Mouse (Mus musculus): ENCODE measurements at regions not wholly inside any gene's neighbourhood (a gene's known extent, or its start where the extent isn't known, plus 50 kb on each side); places are given as distances from the start of the nearest gene placed in this dataset.

DNA sequence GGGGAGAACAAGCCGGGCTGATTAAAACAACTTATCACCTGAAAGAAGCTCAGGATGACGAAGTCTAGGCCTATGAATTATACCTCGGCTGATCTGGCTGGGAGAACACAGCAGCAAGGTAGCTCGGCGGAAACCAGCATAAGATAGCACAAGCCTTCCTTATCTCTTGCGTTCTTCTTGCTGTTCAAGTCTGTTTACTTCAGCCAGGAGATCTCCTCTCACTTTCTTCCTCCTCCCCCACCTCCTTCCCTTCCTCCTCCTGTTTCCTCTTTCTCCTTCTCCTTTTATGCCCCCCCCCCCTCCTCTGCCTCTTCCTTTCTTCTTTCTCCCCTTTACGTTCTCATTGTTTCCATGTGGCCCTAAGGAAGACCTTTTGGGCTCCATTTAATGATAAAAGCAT lies 168.2 kb downstream of the Adra2a start:
- in situ Hi-C loops (cut with MboI; ENCODE audit: unreplicated experiment in 2 of 2), result no loop called here

DNA sequence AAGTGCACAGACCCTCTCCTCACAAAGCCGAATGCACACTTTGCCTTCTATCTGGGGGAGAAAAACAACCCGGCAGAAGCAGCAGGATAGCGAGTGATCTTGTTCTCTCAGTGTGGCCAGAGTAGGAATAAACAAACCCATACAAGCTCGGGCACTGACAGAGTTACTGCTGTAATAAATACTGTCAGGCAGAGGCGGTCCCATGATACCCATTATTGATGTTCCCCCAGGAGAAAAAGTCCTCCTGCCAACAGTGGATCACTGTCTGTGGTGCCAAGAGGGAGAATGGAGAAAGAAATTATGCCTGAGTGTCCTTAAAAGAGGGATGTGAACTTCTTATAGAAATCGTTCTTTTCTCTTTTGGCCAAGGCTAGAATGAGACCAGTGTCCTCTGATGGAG lies 200.2 kb downstream of the Adra2a start:
- in situ Hi-C loops (cut with MboI; ENCODE audit: unreplicated experiment in 2 of 2), result no loop called here

DNA sequence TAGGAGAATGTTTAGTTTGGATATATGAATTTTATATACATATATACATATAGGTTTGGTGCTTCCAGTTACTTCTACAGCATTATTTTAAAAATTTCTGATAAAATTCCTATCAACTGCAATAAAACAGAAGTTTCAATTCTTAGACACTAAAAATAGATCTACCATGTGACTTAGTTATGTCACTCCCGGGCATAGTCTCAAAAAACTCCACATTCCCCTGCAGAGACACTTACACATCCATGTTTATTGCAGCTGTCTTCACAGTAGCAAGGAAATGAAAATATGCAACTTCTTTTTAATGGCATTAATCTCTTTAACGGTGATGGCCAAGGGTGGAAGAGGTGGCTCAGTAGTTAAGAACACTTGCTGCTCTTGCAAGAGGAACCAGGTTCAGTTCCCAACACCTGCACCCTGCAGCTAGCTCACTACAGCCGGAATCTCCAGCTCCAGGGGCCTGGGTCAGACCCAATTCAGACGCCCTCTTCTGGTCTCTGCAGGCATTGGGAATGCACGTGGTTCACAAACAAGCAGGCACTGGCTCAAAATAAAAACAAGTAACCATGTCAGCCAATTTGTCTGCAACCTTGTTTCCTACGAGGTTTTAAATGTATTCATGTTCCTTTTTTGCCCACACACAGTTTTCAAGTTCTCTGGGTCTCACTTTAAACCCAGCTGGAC lies 204.4 kb downstream of the Adra2a start:
- in situ Hi-C loops (cut with MboI; ENCODE audit: unreplicated experiment in 2 of 2), result no loop called here

DNA sequence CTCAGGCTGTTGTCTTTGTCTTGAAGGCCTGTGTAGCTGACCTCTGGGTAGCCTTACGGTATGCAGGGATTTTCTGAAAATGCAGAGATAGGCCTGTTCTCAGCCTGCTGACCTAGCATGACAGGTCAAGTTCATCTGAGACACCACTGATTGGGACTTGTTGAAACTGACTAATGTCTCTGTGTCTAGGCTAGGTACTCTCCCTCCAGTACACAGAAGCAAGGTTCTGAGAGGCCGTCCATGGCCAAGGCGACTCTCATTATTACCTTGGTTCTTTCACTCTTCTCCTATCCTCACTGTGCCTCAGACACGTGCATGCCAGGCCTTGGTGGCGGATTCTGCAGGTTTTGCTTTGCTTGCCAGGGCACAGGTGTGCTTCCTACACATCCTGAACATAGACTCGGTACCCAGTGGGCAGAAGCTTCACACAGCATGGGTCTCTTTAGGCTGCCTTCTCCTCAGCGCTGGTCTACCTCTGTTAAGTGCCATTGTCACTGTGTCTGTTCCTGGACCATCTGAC lies 208.3 kb downstream of the Adra2a start:
- in situ Hi-C loops (cut with MboI; ENCODE audit: unreplicated experiment in 2 of 2), result loop anchor here in 1 of 2 experiments (10.0 kb wide), 1 partner anchor 953 kb away; no protein-coding TSS in a partner anchor

- in situ Hi-C loops (cut with MboI; ENCODE audit: unreplicated experiment in 2 of 2), result loop anchor here in 1 of 2 experiments (10.0 kb wide), 1 partner anchor 947 kb away; no protein-coding TSS in a partner anchor
Measured at GRCm38 (mm10) chr19:54257889-54258288, 213.9 kb downstream of the Adra2a start.

GRCm38 (mm10) chr19:54259175-54259574 lies 215.2 kb downstream of the Adra2a start:
- in situ Hi-C loops (cut with MboI; ENCODE audit: unreplicated experiment in 2 of 2), result loop anchor here in 1 of 2 experiments (10.0 kb wide), 1 partner anchor 946 kb away; no protein-coding TSS in a partner anchor

GRCm38 (mm10) chr19:54277368-54277767 lies 233.4 kb downstream of the Adra2a start:
- in situ Hi-C loops (cut with MboI; ENCODE audit: unreplicated experiment in 2 of 2), result no loop called here

- in situ Hi-C loops (cut with MboI; ENCODE audit: unreplicated experiment in 2 of 2), result no loop called here
Measured at GRCm38 (mm10) chr19:54285481-54285880, 241.5 kb downstream of the Adra2a start.

DNA sequence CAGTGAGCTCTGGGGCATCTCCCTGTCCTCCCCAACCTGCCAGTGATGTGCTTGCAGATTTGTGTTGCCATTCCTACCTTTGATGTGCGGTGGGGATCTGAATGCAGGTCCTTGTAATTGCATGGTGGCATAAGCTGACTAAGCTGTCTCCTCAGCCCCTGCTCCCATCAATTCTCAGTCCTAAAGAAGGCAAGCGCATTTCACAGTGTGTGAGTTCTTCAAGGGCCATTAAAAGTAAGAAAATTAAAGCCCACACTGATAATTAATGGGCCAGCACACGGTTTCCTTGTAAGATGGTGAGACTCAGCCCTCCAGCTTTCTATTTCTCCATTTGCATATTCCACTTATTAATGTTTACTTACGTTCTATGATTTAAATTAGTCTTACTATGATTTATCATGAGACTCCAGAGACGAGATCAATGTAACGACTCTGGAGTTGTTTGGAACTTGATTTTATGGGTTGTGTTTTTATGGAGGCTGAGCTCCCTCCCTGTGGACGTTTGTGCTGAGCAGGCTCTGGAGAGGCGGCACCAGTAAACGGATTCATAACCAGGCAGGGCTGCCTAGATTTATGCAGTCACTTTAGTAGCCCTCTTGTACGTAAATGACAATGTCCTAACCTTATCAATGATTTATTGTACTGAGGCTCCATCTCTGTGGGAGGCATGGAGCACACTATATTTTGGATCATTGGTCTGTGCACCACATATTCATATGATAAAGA lies 253.9 kb downstream of the Adra2a start:
- in situ Hi-C loops (cut with MboI; ENCODE audit: unreplicated experiment in 2 of 2), result no loop called here

GRCm38 (mm10) chr19:54311289-54311688 lies 267.3 kb downstream of the Adra2a start:
- in situ Hi-C loops (cut with MboI; ENCODE audit: unreplicated experiment in 2 of 2), result no loop called here

GRCm38 (mm10) chr19:54311723-54312122 lies 267.8 kb downstream of the Adra2a start:
- in situ Hi-C loops (cut with MboI; ENCODE audit: unreplicated experiment in 2 of 2), result no loop called here

DNA sequence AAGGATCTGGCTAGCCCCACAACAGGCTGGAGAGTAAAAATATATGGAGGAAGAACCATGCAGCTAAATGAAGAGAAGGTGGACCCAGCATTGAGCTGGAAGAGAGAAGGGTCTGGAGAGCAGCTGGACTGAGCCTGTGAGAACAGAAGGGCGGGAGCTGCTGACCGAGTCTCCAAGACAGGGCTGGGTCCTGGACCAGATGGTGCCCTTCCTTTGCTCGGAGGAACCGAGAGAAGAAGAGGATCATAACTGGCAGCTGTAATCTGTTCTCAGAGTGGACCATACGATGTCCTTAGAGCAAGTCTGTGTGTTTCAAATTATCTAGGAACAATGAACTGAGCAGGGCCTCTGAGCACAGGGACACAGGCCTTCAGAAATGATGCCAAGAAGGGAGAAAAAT lies 279.3 kb downstream of the Adra2a start:
- in situ Hi-C loops (cut with MboI; ENCODE audit: unreplicated experiment in 2 of 2), result no loop called here

DNA sequence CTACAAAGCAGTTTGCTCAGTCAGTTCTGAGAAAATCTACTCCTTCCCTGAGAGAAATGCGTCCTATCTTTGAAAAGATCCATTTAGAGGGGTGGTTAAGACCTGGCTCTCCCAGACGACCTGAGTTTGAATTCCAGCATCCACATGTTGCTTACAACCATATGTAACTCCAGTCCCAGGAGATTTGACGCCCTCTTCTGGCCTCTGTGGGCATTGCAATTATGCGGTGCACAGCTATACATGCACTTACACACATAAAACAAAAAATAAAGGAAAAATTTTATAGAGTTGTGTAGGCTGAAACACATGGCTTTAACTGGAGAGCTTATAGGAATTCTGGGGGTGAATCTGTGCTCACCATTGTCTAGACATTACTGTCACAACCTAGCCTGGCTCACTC lies 281.0 kb downstream of the Adra2a start:
- in situ Hi-C loops (cut with MboI; ENCODE audit: unreplicated experiment in 2 of 2), result no loop called here

DNA sequence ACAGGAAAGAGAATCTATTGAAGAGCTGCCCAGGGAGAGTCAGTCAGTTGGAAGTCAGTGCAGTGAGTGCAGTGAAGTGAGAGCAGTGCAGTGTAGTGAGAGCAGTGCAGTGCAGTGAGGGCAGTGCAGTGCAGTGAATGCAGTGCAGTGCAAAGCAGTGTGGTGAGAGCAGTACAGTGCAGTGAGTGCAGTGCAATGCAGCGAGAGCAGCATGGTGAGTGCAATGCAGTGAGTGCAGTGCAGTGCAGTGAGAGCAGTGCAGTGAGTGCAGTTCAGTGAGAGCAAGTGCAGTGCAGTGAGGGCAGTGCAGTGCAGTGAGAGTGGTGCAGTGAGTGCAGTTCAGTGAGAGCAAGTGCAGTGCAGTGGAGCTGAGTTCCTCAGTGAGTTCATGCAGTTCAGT lies 288.2 kb downstream of the Adra2a start:
- in situ Hi-C loops (cut with MboI; ENCODE audit: unreplicated experiment in 2 of 2), result no loop called here

GRCm38 (mm10) chr19:54340778-54341291 lies 296.9 kb downstream of the Adra2a start:
- in situ Hi-C loops (cut with MboI; ENCODE audit: unreplicated experiment in 2 of 2), result no loop called here

GRCm38 (mm10) chr19:54359731-54360130 lies 315.8 kb downstream of the Adra2a start:
- in situ Hi-C loops (cut with MboI; ENCODE audit: unreplicated experiment in 2 of 2), result no loop called here

DNA sequence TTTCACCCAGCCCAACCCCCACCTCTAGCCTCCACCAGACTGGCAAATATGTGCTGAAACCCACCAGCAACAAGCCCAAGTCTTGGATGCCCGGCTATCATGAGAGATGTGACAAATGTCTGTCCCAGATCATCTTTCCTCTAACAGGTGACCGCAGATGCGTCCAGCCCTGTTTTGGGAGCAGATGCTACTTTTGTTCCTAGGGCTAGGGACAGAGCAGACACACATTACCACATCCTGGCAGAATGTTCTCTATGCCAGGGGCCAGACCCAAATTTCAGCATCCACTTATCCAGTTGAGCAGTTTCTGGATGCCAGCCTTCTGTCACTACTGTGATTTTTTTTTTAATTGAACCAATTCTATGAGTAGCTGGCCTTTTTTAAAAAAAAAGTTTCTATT lies 316.7 kb downstream of the Adra2a start:
- in situ Hi-C loops (cut with MboI; ENCODE audit: unreplicated experiment in 2 of 2), result no loop called here

DNA sequence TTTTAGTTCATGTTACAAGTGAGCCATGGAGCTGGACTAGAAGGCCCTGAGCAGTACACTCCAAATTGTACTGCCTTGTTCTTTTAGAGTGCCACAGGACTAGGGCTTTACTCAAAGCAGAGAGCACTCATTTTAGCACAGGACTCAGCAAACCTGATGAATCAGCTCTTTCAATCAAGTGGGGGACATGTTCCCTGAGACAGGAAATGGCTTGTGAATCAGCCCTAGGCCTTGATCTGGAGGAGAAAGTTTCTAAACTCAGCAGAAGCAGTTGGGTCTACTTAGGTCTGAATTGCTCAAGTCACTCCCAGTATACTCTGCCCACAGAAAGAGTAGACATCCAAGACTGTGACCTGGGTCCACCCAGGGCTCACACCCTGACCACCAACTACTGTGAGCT lies 341.1 kb downstream of the Adra2a start:
- in situ Hi-C loops (cut with MboI; ENCODE audit: unreplicated experiment in 2 of 2), result no loop called here

DNA sequence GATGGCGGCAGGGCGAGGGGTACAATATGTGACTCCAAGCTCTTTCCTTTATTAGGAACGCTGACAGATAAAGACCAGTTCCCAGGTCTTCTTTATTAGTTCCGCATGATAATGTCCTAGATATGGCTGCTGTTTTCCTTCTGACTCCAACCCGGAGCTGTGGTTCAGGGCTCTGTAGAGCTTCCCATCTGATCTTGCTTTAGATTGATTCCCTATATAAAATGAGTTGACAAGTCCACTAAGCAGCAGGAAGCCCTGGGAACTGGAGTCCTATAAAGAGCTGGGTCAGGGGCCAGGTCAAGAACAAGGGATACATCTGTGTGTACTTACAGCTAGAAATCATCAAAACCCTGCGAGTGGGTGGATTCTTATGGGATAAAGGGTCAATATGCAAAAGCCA lies 347.5 kb downstream of the Adra2a start:
- in situ Hi-C loops (cut with MboI; ENCODE audit: unreplicated experiment in 2 of 2), result no loop called here

GRCm38 (mm10) chr19:54399651-54400050 lies 355.7 kb downstream of the Adra2a start:
- in situ Hi-C loops (cut with MboI; ENCODE audit: unreplicated experiment in 2 of 2), result no loop called here

DNA sequence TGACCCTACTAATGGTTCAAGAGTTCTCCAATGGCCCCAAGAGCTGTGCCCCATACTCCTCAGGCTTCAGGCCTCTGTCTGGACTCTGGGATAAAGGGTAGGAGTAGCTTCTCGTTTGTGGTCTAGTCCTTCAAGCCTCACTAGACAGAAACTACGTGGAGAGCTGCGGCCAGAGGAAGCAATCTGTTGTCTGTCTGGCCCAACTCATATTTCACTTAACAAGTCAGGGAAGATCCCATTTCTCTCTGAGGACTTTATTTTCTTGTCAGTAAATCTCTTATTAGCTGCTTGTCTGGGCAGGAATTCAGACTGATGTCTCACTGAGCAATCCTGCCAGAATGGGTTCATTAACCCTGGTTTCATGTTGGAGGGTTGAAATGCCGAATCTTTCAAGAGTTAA lies 364.0 kb downstream of the Adra2a start:
- in situ Hi-C loops (cut with MboI; ENCODE audit: unreplicated experiment in 2 of 2), result no loop called here

- in situ Hi-C loops (cut with MboI; ENCODE audit: unreplicated experiment in 2 of 2), result no loop called here
Measured at GRCm38 (mm10) chr19:54429062-54429461, 385.1 kb downstream of the Adra2a start.

All from v-Abl transformed pro-B cells (cell line).